Mouse (Mus musculus) forebrain, postnatal 0 days (tissue): ENCODE measurements around the gene Apobec2. TPM values are rescaled to one million over a fixed set of nuclear protein-coding genes. Genes with fewer than 3 reads are reported as not detected.

Experiments
- ATAC-seq: fragments of 200-750 bp; cut with Nextera tagmentation; 2 replicates; pipeline ENCODE4 v1.8.0; 2017; ENCODE audit warnings: mild to moderate bottlenecking, moderate library complexity
- DNase-seq: peaks from one replicate; pipeline ENCODE4 v3.0.0-alpha.2; 2015
- H3K27ac ChIP-seq: fragments of 300-500 bp; sonication (generic); 2 replicates; pipeline ENCODE4 v1.5.1; 2014; ENCODE audit warnings: low read depth, mild to moderate bottlenecking, antibody characterized with exemption, low read length, moderate library complexity, mixed read lengths
- H3K27me3 ChIP-seq: fragments of 300-500 bp; sonication (generic); 2 replicates; pipeline ENCODE4 v1.6.1; 2014; ENCODE audit warnings: mild to moderate bottlenecking, low read length, mixed read lengths; ENCODE audit not compliant: insufficient read depth
- H3K36me3 ChIP-seq: fragments of 300-500 bp; sonication (generic); 2 replicates; pipeline ENCODE4 v1.6.1; 2014; ENCODE audit warnings: mild to moderate bottlenecking, moderate library complexity; ENCODE audit not compliant: insufficient read depth
- H3K4me1 ChIP-seq: fragments of 300-500 bp; sonication (generic); 2 replicates; pipeline ENCODE4 v1.6.1; 2014; ENCODE audit warnings: antibody characterized with exemption; ENCODE audit not compliant: insufficient read depth
- H3K4me2 ChIP-seq: fragments of 300-500 bp; sonication (generic); 2 replicates; pipeline ENCODE4 v1.6.1; 2014; ENCODE audit warnings: low read depth, mild to moderate bottlenecking, moderate library complexity
- H3K4me3 ChIP-seq: fragments of 300-500 bp; sonication (generic); 2 replicates; pipeline ENCODE4 v1.5.1; 2014; ENCODE audit warnings: low read depth, low read length, mixed read lengths
- H3K9ac ChIP-seq: fragments of 300-500 bp; sonication (generic); 2 replicates; pipeline ENCODE4 v1.6.1; 2014; ENCODE audit warnings: mild to moderate bottlenecking
- H3K9me3 ChIP-seq: fragments of 300-500 bp; sonication (generic); 2 replicates; pipeline ENCODE4 v1.6.1; 2016; ENCODE audit warnings: low read length
- CTCF ChIP-seq: sonication (generic); IDR thresholded peaks from 2 replicates; pipeline ENCODE4 v1.5.1; 2016; ENCODE audit warnings: antibody characterized with exemption, control low read depth, low read depth
- WGBS: fragments of 180-500 bp; shearing (Covaris S2); extraction: QIAGEN DNeasy Blood & Tissue Kit; methylation state at CpG from one replicate; pipeline ENCODE4 v1.1.7; 2014; 5-methylcytosine and 5-hydroxymethylcytosine counted together
- polyA plus RNA-seq: library from polyadenylated mRNA; unstranded; fragments of >200 nt; fragmentation: Nextera tagmentation; extraction: Ambion mirVana; gene quantifications from 2 replicates; pipeline ENCODE4 v1.2.1, GENCODE M21; 2015
- total RNA-seq: library from RNA; depleted of rRNA; stranded (reverse); fragments of >200 nt; gene quantifications from 2 replicates; pipeline ENCODE4 v1.2.3, GENCODE M21; 2014

Gene Apobec2
- total and polyA plus RNA-seq, 2 experiments from 2014 or later = 0.43 to 0.50 TPM

- Histone ChIP-seq H3K9me3 (no peaks in the 10 kb centered on the region), H3K4me1 (no peaks in the 10 kb centered on the region), H3K36me3 (no peaks in the 10 kb centered on the region), H3K27me3 (no peaks in the 10 kb centered on the region), H3K27ac (no peak overlapping the region), H3K4me3 (no peak overlapping the region), H3K4me2 (no peak overlapping the region), H3K9ac (no peak overlapping the region)
- TF ChIP-seq CTCF = no peak
- 52% methylated on average over 9 of the region's 9 CpGs for WGBS
- ATAC-seq = no peak
- no peak for DNase-seq
These were observed 19.2 kb upstream of the Apobec2 start for GRCm38 (mm10) chr17:48451753-48452444.

- no peak for ATAC-seq
- no peak within 1 kb of the TSS for H3K27ac ChIP-seq
- H3K36me3 ChIP-seq = no peaks in the 10 kb centered on the region
These were observed 18.6 kb upstream of the Apobec2 start, which contains the start of gene Tspo2 for GRCm38 (mm10) chr17:48451353-48451675. Gene Tspo2, minus strand, starts transcription at chr17:48451522.

GRCm38 (mm10) chr17:48450666-48451352 is 18.1 kb upstream of the Apobec2 start:
- Histone ChIP-seq H3K27ac (no peak overlapping the region), H3K9me3 (no peaks in the 10 kb centered on the region), H3K27me3 (no peaks in the 10 kb centered on the region), H3K4me3 (no peak overlapping the region), H3K4me1 (no peaks in the 10 kb centered on the region), H3K9ac (no peak overlapping the region), H3K4me2 (no peak overlapping the region), H3K36me3 (no peaks in the 10 kb centered on the region)
- WGBS = 67% methylated on average over 13 of the region's 13 CpGs
- ATAC-seq (no peak), DNase-seq (no peak)
- TF ChIP-seq CTCF = no peak

More at GRCm38 (mm10) chr17:48451353-48451675, 18.6 kb upstream of the Apobec2 start, which contains the start of gene Tspo2:
- DNase-seq = no peak
- no peak for TF ChIP-seq CTCF
- Histone ChIP-seq H3K9me3 (no peaks in the 10 kb centered on the region), H3K4me1 (no peaks in the 10 kb centered on the region), H3K4me2 (no peak within 1 kb of the TSS), H3K27me3 (no peaks in the 10 kb centered on the region), H3K9ac (no peak within 1 kb of the TSS), H3K4me3 (no peak within 1 kb of the TSS)
- WGBS = 65% methylated on average over 7 of the region's 7 CpGs

- no peak for ATAC-seq
- Histone ChIP-seq H3K36me3 (no peaks in the 10 kb centered on the region), H3K4me2 (no peak overlapping the region), H3K4me3 (no peak overlapping the region), H3K4me1 (no peaks in the 10 kb centered on the region), H3K27ac (no peak overlapping the region), H3K9ac (no peak overlapping the region), H3K27me3 (no peaks in the 10 kb centered on the region), H3K9me3 (no peaks in the 10 kb centered on the region)
- DNase-seq = no peak
- TF ChIP-seq CTCF = no peak
- 74% methylated on average over 8 of the region's 8 CpGs for WGBS
These were observed 14.9 kb upstream of the Apobec2 start for GRCm38 (mm10) chr17:48447675-48448074.

- DNase-seq = no peak
- Histone ChIP-seq H3K4me1 (no peaks in the 10 kb centered on the region), H3K9ac (no peak overlapping the region), H3K36me3 (no peaks in the 10 kb centered on the region), H3K4me3 (no peak overlapping the region), H3K27ac (no peak overlapping the region), H3K9me3 (no peaks in the 10 kb centered on the region), H3K27me3 (no peaks in the 10 kb centered on the region), H3K4me2 (no peak overlapping the region)
- ATAC-seq = no peak
- 54% methylated on average over 16 of the region's 16 CpGs for WGBS
- TF ChIP-seq CTCF = no peak
These were observed 10.9 kb upstream of the Apobec2 start for GRCm38 (mm10) chr17:48443542-48444145.

GRCm38 (mm10) chr17:48442745-48443457 is 10.2 kb upstream of the Apobec2 start:
- H3K27ac ChIP-seq = no peak overlapping the region
- no peaks in the 10 kb centered on the region for H3K27me3 ChIP-seq
- DNase-seq (no peak), ATAC-seq (no peak)
- no peak overlapping the region for H3K4me2 ChIP-seq
- H3K9ac ChIP-seq = no peak overlapping the region
- no peaks in the 10 kb centered on the region for H3K4me1 ChIP-seq
- no peaks in the 10 kb centered on the region for H3K36me3 ChIP-seq
- 67% methylated on average over 7 of the region's 7 CpGs for WGBS
- no peak overlapping the region for H3K4me3 ChIP-seq
- no peaks in the 10 kb centered on the region for H3K9me3 ChIP-seq
- TF ChIP-seq CTCF = no peak
